Mouse (Mus musculus) G1E-ER4 (cell line): Measurements from ENCODE around the gene Idh1. TPM values are rescaled to one million over a fixed set of nuclear protein-coding genes. Genes with fewer than 3 reads are reported as not detected.

ENCODE experiments used
- GATA1 ChIP-seq: IDR thresholded peaks from one replicate; pipeline ENCODE4 v1.8.0; 2012; ENCODE audit warnings: low read length, inconsistent platforms
- polyA plus RNA-seq: library from polyadenylated mRNA; stranded (reverse); fragments of >175 nt; gene quantifications from 2 replicates; pipeline ENCODE4 v1.2.3, GENCODE M21; 2012

Idh1 gene
- polyA plus RNA-seq, 1 experiment, result 1.2 TPM

GRCm38 (mm10) chr1:65137560-65137959 lies 48.7 kb downstream of the Idh1 start:
- TF ChIP-seq GATA1, result no peak

- no peak for TF ChIP-seq GATA1
Observed at GRCm38 (mm10) chr1:65132833-65133232, 53.5 kb downstream of the Idh1 start.

GRCm38 (mm10) chr1:65131671-65132070 lies 54.6 kb downstream of the Idh1 start:
- TF ChIP-seq GATA1, result no peak

GRCm38 (mm10) chr1:65130226-65130625 lies 56.1 kb downstream of the Idh1 start:
- TF ChIP-seq GATA1, result no peak

GRCm38 (mm10) chr1:65129634-65130180 lies 56.6 kb downstream of the Idh1 start:
- no peak for TF ChIP-seq GATA1

DNA sequence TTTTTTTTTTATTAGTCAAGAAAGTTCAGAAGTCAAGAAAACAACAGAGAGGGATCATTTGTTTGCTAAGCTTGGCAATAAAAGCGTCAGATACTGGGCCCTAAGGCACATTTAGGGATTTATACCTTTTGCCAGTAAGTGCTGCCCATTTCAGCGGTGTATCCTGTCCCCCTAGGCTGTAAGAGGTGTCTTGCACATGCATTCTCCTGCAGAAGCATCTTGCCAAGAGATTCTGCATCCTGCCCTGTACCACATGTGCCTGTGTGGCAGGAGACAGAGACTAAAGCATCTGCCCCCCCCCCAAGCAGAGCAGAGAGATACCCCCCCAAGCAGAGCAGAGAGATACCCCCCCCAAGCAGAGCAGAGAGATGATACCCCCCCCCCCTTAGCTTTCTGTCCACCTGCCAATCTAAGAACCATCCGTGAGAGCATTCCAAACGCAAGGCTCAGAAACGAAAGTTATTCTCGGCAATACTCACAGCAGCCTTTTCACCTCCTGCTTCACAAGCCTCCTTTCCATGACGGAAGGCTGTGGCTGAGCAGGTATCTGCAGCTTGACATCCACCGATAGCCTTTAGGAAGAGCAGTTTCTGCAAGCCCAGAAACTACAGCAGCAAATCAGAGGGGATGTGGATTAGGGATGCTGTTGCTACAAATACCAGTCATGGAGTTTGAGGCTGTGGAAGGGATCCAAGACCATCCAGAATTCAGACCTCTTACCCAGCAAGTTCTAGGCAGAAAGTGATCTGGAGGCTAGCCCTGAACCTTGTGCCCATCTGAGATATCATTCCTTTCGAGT lies 63.5 kb downstream of the Idh1 start, which contains the start of gene D630023F18Rik:
Gene D630023F18Rik, minus strand, starts transcription at position 641 of the 799 bp plus-strand sequence.
- no peak for TF ChIP-seq GATA1

- TF ChIP-seq GATA1, result no peak
Observed at GRCm38 (mm10) chr1:65119438-65119837, 66.9 kb downstream of the Idh1 start, which contains the start of gene Gm28845. Gene Gm28845 (minus strand): TSS chr1:65119558.

- TF ChIP-seq GATA1, result no peak
Observed at GRCm38 (mm10) chr1:65118150-65118913, 68.0 kb downstream of the Idh1 start.

DNA sequence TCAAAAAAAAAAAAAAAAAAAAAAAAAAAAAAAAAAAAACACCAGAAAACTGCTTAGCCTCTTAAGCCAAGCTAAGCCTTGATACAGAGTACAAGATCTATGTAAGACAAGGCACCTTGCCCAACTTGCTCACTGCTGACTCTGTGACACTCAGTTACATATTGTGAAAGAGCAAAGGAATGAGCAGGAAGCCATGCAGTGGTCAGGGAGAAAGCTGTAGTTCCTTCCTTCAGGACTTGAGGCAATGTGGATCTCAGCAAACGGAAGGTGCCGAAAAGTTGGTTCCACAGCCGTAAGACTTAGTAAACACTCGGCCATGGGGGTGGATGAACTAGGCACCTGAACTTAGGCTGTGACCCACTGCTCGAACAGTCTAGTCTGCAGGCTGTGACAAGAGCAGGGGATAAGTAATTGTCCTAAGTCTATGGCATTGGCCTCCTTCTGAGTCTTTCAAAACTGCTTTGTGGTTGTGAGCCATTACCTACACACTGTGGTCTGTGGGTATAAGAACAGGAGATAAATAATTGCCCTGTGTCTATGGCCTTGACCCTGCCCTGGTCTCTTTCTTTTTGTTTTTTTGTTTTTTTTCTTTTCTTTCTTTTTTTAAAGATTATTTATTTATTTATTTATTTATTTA lies 72.6 kb downstream of the Idh1 start:
- no peak for TF ChIP-seq GATA1

GRCm38 (mm10) chr1:65112807-65113196 lies 73.5 kb downstream of the Idh1 start:
- TF ChIP-seq GATA1, result no peak

DNA sequence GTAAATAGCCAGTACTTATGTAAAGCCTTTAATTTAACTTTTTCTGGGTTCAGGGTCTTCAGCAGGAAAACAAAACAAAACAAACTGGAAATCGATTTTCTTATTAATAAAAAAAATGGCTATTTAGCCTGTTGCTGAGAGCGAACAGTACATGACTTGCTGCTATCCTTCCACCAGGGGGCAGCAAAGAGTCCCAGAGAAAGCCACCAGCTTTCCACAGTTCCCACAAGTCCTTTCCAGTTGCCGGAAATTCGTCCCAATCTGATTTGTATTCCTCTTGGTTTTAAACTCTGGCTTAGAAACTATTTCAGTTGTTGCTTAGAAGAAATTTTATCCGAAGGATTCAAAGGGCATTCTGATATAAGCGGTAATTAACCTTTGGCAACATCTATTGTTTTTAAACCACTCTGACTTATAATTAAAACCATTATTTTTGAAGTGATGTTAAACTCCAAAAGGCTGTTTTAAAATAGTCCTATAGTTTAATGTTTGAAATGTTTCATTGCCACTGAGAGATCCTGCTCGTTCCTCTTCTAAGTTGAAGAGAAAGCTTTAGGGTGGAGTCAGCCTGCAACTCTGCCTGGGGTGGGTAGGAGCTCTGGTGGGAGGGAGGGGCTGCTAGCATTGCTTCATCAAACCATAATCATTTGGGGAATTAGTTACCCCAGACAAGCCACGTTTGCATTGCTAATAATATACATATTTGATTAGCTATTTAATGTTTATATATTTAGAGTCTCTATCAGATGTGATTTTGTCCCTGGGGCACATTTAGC lies 74.1 kb downstream of the Idh1 start:
- TF ChIP-seq GATA1, result no peak

DNA sequence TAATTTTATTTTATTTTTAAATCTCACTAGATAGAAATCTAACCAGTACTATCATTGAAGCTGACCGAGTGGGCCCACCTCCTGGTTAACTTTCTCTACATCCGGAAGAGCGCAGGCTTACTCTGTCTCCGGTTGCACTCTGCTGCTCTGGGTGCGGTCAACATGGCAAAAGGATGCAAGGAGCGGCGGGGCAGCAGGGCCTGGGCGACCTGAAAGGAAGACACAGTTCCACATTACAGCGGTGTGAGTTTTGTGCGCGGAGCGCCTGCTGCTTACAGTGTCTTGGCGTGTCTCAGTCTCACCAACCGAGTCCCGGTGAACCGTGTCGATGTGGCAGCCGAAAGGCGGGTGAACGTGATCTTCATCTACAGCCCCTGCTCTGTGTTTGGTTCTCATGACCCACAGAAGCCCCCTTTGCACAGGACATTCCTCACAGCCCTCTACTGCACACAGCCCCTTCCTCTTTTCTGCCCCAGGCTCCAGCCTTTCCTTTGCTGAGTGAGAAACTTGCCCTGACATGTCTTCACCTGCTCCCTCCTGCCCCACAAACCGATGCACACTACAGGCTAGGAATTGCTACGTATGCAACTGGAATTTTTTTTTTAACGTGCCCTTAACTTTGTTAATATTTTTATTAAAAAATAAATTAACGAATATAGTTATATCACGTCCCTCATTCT lies 76.4 kb downstream of the Idh1 start:
- TF ChIP-seq GATA1, result no peak

GRCm38 (mm10) chr1:65109196-65109595 lies 77.1 kb downstream of the Idh1 start:
- no peak for TF ChIP-seq GATA1

Other genes with a start within 250 kb of the Idh1 start
- gene Plekhm3, start 229.7 kb downstream of the Idh1 start, polyA plus RNA-seq, result 1.8 and 2.0 TPM in 2 replicates
- not detected in 2 replicates for gene Akr1cl, start 153.7 kb downstream of the Idh1 start, polyA plus RNA-seq
- gene Cryge, start 135.4 kb downstream of the Idh1 start, polyA plus RNA-seq, result not detected in 2 replicates
- gene Crygd, start 123.0 kb downstream of the Idh1 start, polyA plus RNA-seq, result not detected in 2 replicates
- not detected in 2 replicates for gene Crygc, start 112.8 kb downstream of the Idh1 start, polyA plus RNA-seq
- not detected in 2 replicates for gene Crygb, start 104.2 kb downstream of the Idh1 start, polyA plus RNA-seq
- gene Cryga, start 83.1 kb downstream of the Idh1 start, polyA plus RNA-seq, result not detected in 2 replicates
- not detected in 2 replicates for gene Gm28845, start 66.9 kb downstream of the Idh1 start, polyA plus RNA-seq
- not detected in 2 replicates for gene D630023F18Rik, start 63.3 kb downstream of the Idh1 start, polyA plus RNA-seq
- gene Pikfyve, start 183 bp upstream of the Idh1 start, polyA plus RNA-seq, result 60.9 and 88.3 TPM in 2 replicates
- gene Pth2r, start 95.6 kb upstream of the Idh1 start, polyA plus RNA-seq, result not detected in 2 replicates